Mouse (Mus musculus) lung, postnatal 0 days (tissue): ENCODE data around the gene Gtf3c5. TPM values are rescaled to one million over a fixed set of nuclear protein-coding genes. Genes with fewer than 3 reads are reported as not detected.

ENCODE experiments used
- ATAC-seq: fragments of 200-750 bp; cut with Nextera tagmentation; 2 replicates; pipeline ENCODE4 v1.8.0; 2017; ENCODE audit warnings: moderate library complexity
- DNase-seq: peaks from one replicate; pipeline ENCODE4 v3.0.0-alpha.2; 2016; ENCODE audit warnings: low spot score
- H3K27ac ChIP-seq: fragments of 300-500 bp; sonication (generic); 2 replicates; pipeline ENCODE4 v1.5.1; 2014; ENCODE audit warnings: antibody characterized with exemption, mild to moderate bottlenecking, low read length, mixed read lengths
- H3K27me3 ChIP-seq: fragments of 300-500 bp; sonication (generic); replicated peaks from 2 replicates; pipeline ENCODE4 v1.6.1; 2014; ENCODE audit warnings: low read length, mixed read lengths; ENCODE audit not compliant: insufficient read depth
- H3K36me3 ChIP-seq: fragments of 300-500 bp; sonication (generic); 2 replicates; pipeline ENCODE4 v1.6.1; 2014; ENCODE audit warnings: low read length, mixed read lengths; ENCODE audit not compliant: insufficient read depth
- H3K4me1 ChIP-seq: fragments of 300-500 bp; sonication (generic); 2 replicates; pipeline ENCODE4 v1.6.1; 2014; ENCODE audit warnings: antibody characterized with exemption, low read depth, low read length, mixed read lengths; ENCODE audit not compliant: insufficient read depth
- H3K4me2 ChIP-seq: fragments of 300-500 bp; sonication (generic); replicated peaks from 2 replicates; pipeline ENCODE4 v1.6.1; 2014; ENCODE audit warnings: low read depth, mild to moderate bottlenecking, low read length, moderate library complexity, mixed read lengths
- H3K4me3 ChIP-seq: fragments of 300-500 bp; sonication (generic); 2 replicates; pipeline ENCODE4 v1.5.1; 2014; ENCODE audit warnings: low read depth, low read length
- H3K9ac ChIP-seq: fragments of 300-500 bp; sonication (generic); replicated peaks from 2 replicates; pipeline ENCODE4 v1.6.1; 2014; ENCODE audit warnings: low read depth, mild to moderate bottlenecking
- H3K9me3 ChIP-seq: fragments of 300-500 bp; sonication (generic); 2 replicates; pipeline ENCODE4 v1.6.1; 2016; ENCODE audit warnings: low read length, mixed read lengths
- CTCF ChIP-seq: IDR thresholded peaks from 2 replicates; pipeline ENCODE4 v1.5.1; 2016; ENCODE audit warnings: antibody characterized with exemption, mild to moderate bottlenecking
- EP300 ChIP-seq: IDR thresholded peaks from 2 replicates; pipeline ENCODE4 v1.6.1; 2016; ENCODE audit warnings: antibody characterized with exemption, mild to moderate bottlenecking, control low read depth
- WGBS: fragments of 180-500 bp; shearing (Covaris S2); extraction: QIAGEN DNeasy Blood & Tissue Kit; methylation state at CpG from one replicate; pipeline ENCODE4 v1.1.7; 2014; 5-methylcytosine and 5-hydroxymethylcytosine counted together
- polyA plus RNA-seq: library from polyadenylated mRNA; unstranded; fragments of >200 nt; fragmentation: Nextera tagmentation; extraction: Ambion mirVana; gene quantifications from 2 replicates; pipeline ENCODE4 v1.2.1, GENCODE M21; 2015

Gtf3c5 gene
- polyA plus RNA-seq, 1 experiment from 2014 or later, result 15.8 TPM

DNA sequence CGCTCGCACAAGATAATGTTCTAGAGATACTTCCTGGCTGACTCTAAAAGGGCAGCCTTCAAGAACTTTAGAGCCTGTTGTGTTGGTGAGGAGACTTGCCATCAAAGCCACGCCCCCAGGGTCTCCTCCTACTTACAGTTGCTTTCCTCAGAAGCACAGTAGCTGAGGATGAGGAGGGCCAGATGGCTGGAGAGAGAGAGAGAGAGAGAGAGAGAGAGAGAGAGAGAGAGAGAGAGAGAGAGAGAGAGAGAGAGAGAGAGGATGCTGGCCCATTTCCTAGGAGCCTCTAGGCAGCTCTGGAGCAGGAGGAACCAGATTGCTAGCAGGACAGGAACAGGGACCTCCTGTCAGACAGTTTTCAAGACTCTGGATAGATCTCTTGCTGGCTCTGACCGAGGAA is 47.4 kb downstream of the Gtf3c5 start:
- Histone ChIP-seq H3K36me3 (no peaks in the 10 kb centered on the region), H3K9ac (no peak overlapping the region)
- 33% methylated on average over 4 of the region's 4 CpGs for WGBS

DNA sequence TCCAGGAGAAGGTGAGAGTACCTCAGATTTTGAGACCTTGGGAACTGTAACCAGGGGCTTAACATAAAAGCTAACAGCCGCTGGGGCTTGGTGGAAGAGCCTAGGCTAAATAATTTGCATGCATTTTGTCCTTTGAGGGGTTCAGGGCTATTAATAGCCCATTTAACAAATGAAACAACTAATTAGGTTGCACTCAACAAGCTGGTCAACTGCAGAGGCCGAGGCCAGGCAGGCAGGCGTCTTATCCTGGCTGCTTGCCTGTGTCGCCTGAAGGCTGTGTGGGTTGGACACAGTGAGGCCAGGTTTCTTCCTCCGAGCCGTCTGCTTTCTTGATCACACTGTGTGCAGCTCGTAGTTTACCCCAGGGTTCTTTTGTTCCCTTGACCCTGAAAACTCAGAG is 47.9 kb downstream of the Gtf3c5 start:
- H3K4me3 ChIP-seq, result no peak overlapping the region
- no peak for DNase-seq

More for the DNA sequence above, 47.4 kb downstream of the Gtf3c5 start:
- peak; percentile 64 for DNase-seq
- ATAC-seq, result no peak
- TF ChIP-seq EP300, result no peak
- no peak for TF ChIP-seq CTCF
- H3K4me3 ChIP-seq, result no peak overlapping the region
- no peaks in the 10 kb centered on the region for H3K9me3 ChIP-seq
- no peak overlapping the region for H3K4me2 ChIP-seq
- H3K27me3 ChIP-seq, result no peaks in the 10 kb centered on the region
- H3K4me1 ChIP-seq, result peaks cover 13% of the 10 kb centered on the region; the same call in 1 of the 2 replicates
- H3K27ac ChIP-seq, result 0 out of 2 replicates have a peak overlapping the region, but pooled peaks have one; percentile 4

DNA sequence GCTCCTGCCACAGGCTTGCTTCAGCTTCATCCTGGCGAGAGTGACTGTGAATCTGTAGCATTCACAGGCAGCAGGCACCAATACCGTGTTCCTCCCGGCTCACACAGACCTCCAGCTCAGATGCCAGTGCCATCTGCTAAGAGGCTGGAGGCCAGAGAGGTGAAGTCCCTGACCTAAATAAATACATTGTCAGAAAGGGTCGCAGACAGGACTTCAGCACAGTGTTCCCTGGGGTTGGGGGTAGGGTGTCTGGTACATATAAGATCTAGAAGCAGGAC is 48.3 kb downstream of the Gtf3c5 start:
- no peak for TF ChIP-seq CTCF
- no peak for TF ChIP-seq EP300
- Histone ChIP-seq H3K27ac (0 out of 2 replicates have a peak overlapping the region, but pooled peaks have one; percentile 4), H3K27me3 (no peaks in the 10 kb centered on the region), H3K36me3 (no peaks in the 10 kb centered on the region), H3K4me3 (no peak overlapping the region), H3K9me3 (no peaks in the 10 kb centered on the region), H3K9ac (no peak overlapping the region), H3K4me1 (peaks cover 13% of the 10 kb centered on the region; the same call in 1 of the 2 replicates), H3K4me2 (peak overlapping the region; percentile 80)
- DNase-seq, result no peak
- 49% methylated on average over 4 of the region's 4 CpGs for WGBS
- no peak for ATAC-seq

More for the DNA sequence above, 47.9 kb downstream of the Gtf3c5 start:
- Histone ChIP-seq H3K4me1 (peaks cover 13% of the 10 kb centered on the region; the same call in 1 of the 2 replicates), H3K9ac (no peak overlapping the region), H3K27me3 (no peaks in the 10 kb centered on the region), H3K27ac (0 out of 2 replicates have a peak overlapping the region, but pooled peaks have one; percentile 4), H3K4me2 (peak overlapping the region; percentile 80), H3K36me3 (no peaks in the 10 kb centered on the region), H3K9me3 (no peaks in the 10 kb centered on the region)
- whole genome bisulfite sequencing, result 32% methylated on average over 7 of the region's 7 CpGs
- ATAC-seq, result no peak
- TF ChIP-seq CTCF, result no peak
- TF ChIP-seq EP300, result no peak

DNA sequence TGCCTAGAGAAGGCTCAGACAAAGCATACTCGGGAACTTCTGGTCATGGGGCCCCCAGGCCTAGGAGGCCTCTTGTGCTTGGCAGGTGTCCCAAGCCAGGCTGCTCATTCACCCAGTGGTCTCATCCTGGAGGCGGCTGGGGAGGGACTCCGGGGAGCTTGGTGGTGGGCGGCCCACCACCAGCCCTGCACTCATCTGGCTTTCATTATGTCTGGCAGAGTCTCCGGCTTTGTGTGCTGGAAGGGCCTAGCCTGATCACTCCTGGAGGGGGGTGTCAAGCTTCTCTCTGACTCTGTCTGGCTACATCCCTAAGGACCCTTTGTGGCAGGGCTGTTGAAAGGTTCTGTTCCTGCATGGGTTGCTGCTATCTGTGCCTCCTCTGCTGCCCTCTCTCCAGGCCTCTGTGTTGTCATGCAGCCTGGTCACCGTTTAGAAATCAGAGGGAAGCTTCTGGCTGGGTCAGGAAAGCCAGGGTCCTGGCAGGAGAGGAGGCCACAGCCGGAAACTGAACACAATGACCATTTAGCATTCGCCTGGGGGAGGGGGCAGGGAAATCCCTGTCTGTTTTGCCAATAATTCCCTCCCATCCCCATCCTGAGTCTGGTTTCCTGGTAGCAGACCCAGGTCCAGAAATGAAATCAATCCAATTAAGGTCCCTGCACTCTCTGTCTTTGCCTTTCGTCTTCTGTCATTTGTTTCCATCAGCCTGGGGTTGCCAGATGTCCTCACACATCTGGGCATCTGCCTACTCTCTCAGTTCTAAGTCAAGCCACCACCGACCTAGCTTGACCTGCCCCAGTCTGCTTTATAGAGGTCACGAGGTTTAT is 48.9 kb downstream of the Gtf3c5 start:
- Histone ChIP-seq H3K27me3 (no peaks in the 10 kb centered on the region), H3K36me3 (no peaks in the 10 kb centered on the region), H3K4me3 (peak overlapping the region; percentile 47; the same call in 1 of the 2 replicates), H3K9me3 (no peaks in the 10 kb centered on the region), H3K9ac (no peak overlapping the region), H3K4me1 (peaks cover 13% of the 10 kb centered on the region; the same call in 1 of the 2 replicates), H3K27ac (peak overlapping the region; percentile 69), H3K4me2 (peak overlapping the region; percentile 80)
- WGBS, result 37% methylated on average over 11 of the region's 11 CpGs
- TF ChIP-seq CTCF, result no peak
- no peak for TF ChIP-seq EP300
- peak; percentile 63 for DNase-seq
- peak; percentile 6; the same call in 1 of the 2 replicates for ATAC-seq

DNA sequence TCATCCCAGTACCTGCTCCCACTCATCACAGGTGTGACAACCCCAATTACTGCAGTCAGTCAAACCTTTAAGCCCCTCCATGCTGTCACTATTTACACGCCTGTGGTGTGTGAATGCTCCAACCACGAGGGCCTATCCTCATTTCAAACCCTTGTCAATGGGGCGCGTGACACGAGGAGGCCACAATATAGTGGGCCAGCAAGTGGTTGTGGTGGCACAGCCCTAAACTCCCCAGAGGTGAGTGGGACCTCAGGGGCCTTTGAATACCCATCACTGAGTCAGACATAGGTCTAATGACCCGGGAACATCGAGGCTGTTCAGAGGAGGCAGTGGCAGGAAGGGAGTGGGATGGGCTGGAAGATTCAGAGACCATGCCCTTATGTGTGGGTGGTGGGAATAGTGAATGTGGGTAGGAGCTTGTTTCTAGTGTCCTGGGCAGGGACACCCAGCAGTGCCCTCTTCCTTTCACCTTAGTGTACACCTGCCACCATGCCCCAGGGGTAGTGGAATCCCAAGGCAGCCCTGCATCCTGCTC is 49.6 kb downstream of the Gtf3c5 start:
- peaks cover 6% of the 10 kb centered on the region; the same call in 1 of the 2 replicates for H3K4me1 ChIP-seq
- no peaks in the 10 kb centered on the region for H3K36me3 ChIP-seq
- 54% methylated on average over 7 of the region's 7 CpGs for WGBS
- DNase-seq, result no peak
- no peak for ATAC-seq
- peak overlapping the region; percentile 51 for H3K9ac ChIP-seq
- no peaks in the 10 kb centered on the region for H3K9me3 ChIP-seq
- peak overlapping the region; percentile 47 for H3K4me3 ChIP-seq
- TF ChIP-seq EP300 (no peak), CTCF (no peak)
- no peaks in the 10 kb centered on the region for H3K27me3 ChIP-seq
- H3K4me2 ChIP-seq, result peak overlapping the region; percentile 80
- H3K27ac ChIP-seq, result peak overlapping the region; percentile 69

DNA sequence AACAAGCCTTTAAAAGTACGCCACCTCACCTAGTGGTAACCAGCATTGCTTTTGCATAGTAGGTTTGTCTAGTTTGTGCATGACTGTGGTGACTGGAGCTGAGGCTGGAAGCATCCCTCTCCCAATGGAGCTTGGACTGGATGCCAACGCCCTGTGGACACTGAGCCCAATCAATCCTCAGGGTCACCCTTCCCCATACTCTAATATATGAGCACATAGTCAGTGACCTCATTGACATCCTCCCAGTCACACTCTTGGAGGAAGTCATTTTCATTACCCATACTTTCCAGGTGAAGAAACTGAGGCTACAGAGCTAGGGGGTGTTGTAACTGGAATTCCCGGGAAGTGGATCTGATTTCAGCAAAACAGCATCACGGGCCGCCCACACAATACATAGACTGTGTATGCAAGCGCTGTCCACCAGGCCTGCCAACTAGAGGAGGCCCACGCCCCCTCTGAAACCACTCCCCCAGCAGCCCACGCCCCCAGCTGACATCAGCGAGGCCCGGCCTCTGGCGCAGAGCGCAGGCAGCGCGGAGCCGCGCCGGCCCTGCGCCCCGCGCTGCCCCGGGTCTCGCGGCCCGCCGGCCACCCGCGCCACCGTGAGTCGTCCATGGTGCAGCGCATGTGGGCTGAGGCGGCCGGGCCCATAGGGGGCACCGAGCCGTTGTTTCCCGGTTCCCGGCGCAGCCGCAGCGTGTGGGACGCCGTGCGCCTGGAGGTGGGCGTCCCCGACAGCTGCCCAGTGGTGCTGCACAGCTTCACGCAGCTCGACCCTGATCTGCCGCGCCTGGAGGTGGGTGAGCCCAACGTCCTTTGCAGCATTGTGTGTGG is 50.4 kb downstream of the Gtf3c5 start:
- WGBS, result 4% methylated on average over 38 of the region's 49 CpGs
- TF ChIP-seq EP300 (no peak), CTCF (peak; percentile 39)
- H3K36me3 ChIP-seq, result no peaks in the 10 kb centered on the region
- peaks cover 4% of the 10 kb centered on the region; the same call in 1 of the 2 replicates for H3K4me1 ChIP-seq
- peak; percentile 95 for DNase-seq
- no peaks in the 10 kb centered on the region for H3K27me3 ChIP-seq
- ATAC-seq, result peak; percentile 96
- no peaks in the 10 kb centered on the region for H3K9me3 ChIP-seq
- H3K27ac ChIP-seq, result peak overlapping the region; percentile 69
- peak overlapping the region; percentile 47 for H3K4me3 ChIP-seq
- H3K4me2 ChIP-seq, result peak overlapping the region; percentile 80
- peak overlapping the region; percentile 51 for H3K9ac ChIP-seq
